Mouse (Mus musculus): ENCODE measurements around the gene Daw1.

Daw1 gene

DNA sequence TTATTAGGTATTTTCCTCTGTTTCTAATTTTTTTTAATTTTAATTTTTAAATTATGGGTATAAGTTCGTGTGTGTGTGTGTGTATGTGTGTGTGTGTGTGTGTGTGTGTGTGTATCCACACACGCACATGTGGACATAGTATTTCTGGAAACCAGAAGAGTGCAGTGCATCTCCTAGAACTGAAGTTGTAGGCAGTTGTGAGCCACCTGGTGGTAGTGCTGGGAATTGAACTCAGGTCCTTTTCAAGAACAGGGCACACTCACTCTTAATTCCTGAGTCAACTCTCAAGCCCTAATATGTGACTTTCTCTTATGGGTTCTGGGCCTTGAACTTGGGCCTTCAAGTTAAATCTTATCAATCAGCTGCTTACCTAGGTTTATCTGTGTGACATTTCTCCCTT, 27.6 kb downstream of the Daw1 start:
- DNase-seq (ENCODE audit: low spot score), result no peak

- DNase-seq (ENCODE audit: low spot score), result no peak
Observed at GRCm38 (mm10) chr1:83209981-83210380, 50.4 kb downstream of the Daw1 start.

DNA sequence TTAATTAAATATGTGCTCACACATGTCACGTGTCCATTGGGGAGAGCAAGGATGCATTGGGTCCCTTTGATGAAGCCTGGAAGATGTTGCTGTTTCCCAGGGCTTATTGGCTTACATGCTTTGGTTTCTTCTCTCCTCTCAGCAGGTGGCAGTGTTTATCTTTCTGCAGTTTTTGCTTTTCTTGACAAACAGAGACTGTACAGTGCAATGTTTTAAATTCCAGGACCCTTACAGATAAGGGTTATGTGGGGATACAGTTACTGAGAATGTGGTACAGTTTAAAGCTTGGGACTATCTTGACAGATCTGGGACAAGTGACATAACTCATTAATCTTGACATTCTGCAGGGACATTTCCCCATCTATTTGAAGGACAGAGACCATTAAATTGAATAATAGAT, 58.7 kb downstream of the Daw1 start:
- no peak for DNase-seq (ENCODE audit: low spot score)

DNA sequence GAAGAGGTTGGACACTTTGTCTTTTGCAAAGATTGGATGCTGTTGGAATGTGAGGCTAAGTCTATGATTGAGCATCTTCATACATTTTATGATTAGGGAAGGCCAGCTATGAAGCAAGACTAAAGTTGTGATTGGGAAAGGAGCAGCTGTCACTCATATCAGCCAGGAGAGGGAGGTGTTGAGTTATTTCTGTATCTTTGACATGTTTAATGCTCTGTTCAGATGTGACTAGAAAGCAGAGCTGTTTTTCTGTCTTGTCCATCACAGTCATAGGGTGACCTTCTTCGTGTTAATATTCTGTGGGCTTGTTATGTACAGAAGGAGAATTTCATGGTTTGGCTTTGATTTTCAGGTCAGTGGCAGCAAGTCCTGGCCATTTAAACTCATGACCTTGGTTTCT, 63.5 kb downstream of the Daw1 start:
- DNase-seq (ENCODE audit: low spot score), result no peak

GRCm38 (mm10) chr1:83224423-83224960, 64.9 kb downstream of the Daw1 start:
- DNase-seq (ENCODE audit: low spot score), result no peak

DNA sequence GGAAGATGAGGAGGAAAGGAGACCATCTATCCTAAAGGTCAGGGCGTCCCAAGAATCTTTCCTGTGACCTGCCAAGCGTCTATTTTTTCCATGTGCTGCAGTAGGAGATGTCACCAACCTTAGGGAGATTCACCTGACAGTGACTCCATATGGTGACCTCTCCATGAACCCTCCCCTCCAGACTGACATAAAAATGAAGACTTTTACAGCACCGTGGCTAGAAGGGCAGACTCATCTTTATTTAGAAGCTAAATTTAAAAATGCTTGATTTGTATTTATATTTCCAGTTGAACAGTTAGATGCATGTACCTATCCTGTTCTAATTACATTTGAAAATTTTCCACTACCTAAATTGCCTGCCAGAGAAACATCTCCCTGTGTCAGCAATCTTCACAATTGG, 68.4 kb downstream of the Daw1 start:
- DNase-seq (ENCODE audit: low spot score), result no peak

DNA sequence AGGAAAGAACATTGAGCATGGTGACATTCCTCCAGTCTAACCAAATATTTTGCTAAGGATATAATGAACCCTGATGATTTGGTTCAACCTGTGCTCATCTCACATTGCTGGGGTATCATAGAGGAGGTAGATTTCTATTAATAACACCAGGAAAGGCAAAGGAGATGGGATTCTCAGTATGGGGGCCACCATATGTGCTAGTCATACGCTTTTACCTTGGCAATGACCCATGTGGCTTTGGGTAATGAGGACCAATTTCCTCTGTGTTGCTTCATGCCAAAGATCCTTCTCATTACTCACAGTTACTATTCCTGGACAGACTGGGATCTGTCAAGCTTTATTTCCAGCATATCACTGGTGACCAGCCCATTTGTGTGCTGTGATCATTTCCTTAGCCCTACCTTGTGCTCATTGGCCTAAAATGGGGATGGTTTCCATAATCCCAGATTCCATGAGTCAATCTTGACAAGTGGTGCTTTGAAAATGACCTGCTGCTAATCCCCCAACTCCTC, 88.7 kb downstream of the Daw1 start:
- no peak for DNase-seq (ENCODE audit: low spot score)

GRCm38 (mm10) chr1:83251746-83252145, 92.2 kb downstream of the Daw1 start:
- no peak for DNase-seq (ENCODE audit: low spot score)
